Mouse (Mus musculus): ENCODE measurements at regions not wholly inside any gene's neighbourhood (a gene's known extent, or its start where the extent isn't known, plus 50 kb on each side); places are given as distances from the start of the nearest gene placed in this dataset.

DNA sequence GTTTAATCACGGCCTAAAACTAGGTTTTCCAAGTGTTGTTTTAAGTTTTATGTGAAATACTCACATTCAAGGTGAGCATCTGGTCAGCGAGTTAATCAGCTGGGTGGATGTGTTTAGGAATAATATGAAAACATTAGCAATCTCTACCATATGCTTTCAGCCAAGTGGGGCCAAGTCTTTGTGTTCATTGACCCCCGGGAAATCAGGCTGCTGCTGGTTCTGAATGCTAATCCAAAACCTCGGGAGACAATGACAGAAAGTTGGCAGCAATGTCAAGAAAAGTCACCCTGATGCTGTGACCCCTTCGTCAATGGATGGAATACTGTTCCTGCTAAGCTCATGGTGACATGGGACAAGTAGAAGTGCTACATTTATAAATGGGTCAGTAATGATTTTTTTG, 216.2 kb downstream of the Lipi start:
- H3K9ac ChIP-seq (ENCODE audit: low read depth, low read length) = no peak overlapping the region
- no peak overlapping the region for H3K4me2 ChIP-seq (ENCODE audit: low read length)
- no peaks in the 10 kb centered on the region for H3K36me3 ChIP-seq (ENCODE audit: control insufficient read depth, insufficient read depth, low read length)
- H3K27ac ChIP-seq (ENCODE audit: low read length) = no peak overlapping the region
- 0 out of 2 replicates have a peak, but pooled peaks cover 3% of the 10 kb centered on the region for H3K4me1 ChIP-seq (ENCODE audit: control insufficient read depth, insufficient read depth, low read length)
- WGBS = 48% methylated on average over 5 of the region's 5 CpGs
- no peak overlapping the region for H3K4me3 ChIP-seq (ENCODE audit: low read depth, low read length)
- no peaks in the 10 kb centered on the region for H3K9me3 ChIP-seq (replicated peaks; ENCODE audit: control insufficient read depth, low read length, poor library complexity, severe bottlenecking)
- H3K27me3 ChIP-seq (ENCODE audit: control insufficient read depth, insufficient read depth, low read depth, low read length) = no peaks in the 10 kb centered on the region
- ATAC-seq = no peak

DNA sequence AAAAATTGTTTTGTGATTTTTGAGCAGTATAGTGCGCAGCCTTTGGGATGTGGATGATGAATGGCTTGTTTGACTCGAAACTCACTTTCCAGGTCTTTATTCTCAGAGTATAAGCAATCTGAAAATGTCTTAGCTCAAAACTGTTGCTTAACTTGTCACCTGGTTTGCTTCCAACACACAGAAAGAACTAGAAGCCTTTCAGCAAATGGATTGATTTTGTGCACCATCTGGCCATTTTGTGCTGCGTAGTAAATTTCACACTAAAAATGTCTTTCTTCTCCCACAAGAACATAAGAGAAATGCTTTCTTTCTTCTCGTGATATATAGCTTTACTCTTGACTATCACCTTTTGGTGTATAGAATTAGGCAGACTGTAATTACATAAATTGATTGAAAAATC, 219.1 kb downstream of the Lipi start:
- H3K4me3 ChIP-seq (ENCODE audit: low read depth, low read length) = no peak overlapping the region
- no peaks in the 10 kb centered on the region for H3K27me3 ChIP-seq (ENCODE audit: control insufficient read depth, insufficient read depth, low read depth, low read length)
- H3K27ac ChIP-seq (ENCODE audit: low read length) = no peak overlapping the region
- no peak for ATAC-seq
- 0 out of 2 replicates have a peak, but pooled peaks cover 3% of the 10 kb centered on the region for H3K4me1 ChIP-seq (ENCODE audit: control insufficient read depth, insufficient read depth, low read length)
- WGBS = 88% methylated on average over 4 of the region's 4 CpGs
- no peaks in the 10 kb centered on the region for H3K9me3 ChIP-seq (replicated peaks; ENCODE audit: control insufficient read depth, low read length, poor library complexity, severe bottlenecking)
- no peaks in the 10 kb centered on the region for H3K36me3 ChIP-seq (ENCODE audit: control insufficient read depth, insufficient read depth, low read length)
- H3K9ac ChIP-seq (ENCODE audit: low read depth, low read length) = no peak overlapping the region
- no peak overlapping the region for H3K4me2 ChIP-seq (ENCODE audit: low read length)

DNA sequence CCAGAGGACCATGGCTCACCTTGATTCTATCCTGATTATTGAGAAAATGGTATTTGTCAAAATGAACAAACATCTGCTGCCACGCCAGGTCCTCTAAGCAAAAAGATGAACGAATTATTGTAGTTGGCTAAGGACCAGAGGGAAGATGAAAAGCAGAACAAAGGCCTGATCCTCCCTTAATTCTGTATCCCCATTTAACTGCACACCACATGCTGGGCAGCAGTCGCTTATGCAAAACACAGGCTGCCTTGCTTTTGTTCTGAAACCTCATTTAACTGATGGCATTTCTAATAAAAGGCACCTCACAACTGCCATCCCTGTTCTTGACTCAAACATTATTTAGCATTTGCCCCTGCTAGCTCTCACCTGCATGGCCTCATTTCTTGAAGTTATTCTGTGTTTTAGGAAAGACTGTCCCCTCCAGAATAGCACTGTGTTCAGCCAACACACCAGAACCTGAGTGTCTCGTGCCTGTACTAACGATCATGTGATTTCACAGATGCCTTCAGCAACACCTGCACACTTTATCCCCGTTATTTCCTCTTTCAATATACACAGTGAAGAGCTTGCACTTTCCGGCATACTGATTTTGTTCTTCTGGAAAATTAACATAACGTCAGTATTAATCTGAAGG, 220.4 kb downstream of the Lipi start:
- ATAC-seq = peak; percentile 39; the same call in 1 of the 2 replicates
- Histone ChIP-seq H3K4me2 (ENCODE audit: low read length) (0 out of 2 replicates have a peak overlapping the region, but pooled peaks have one; percentile 18), H3K36me3 (ENCODE audit: control insufficient read depth, insufficient read depth, low read length) (no peaks in the 10 kb centered on the region), H3K9ac (ENCODE audit: low read depth, low read length) (no peak overlapping the region), H3K9me3 (replicated peaks; ENCODE audit: control insufficient read depth, low read length, poor library complexity, severe bottlenecking) (no peaks in the 10 kb centered on the region), H3K27me3 (ENCODE audit: control insufficient read depth, insufficient read depth, low read depth, low read length) (no peaks in the 10 kb centered on the region), H3K27ac (ENCODE audit: low read length) (no peak overlapping the region), H3K4me1 (ENCODE audit: control insufficient read depth, insufficient read depth, low read length) (0 out of 2 replicates have a peak, but pooled peaks cover 3% of the 10 kb centered on the region), H3K4me3 (ENCODE audit: low read depth, low read length) (no peak overlapping the region)
- WGBS = 29% methylated on average over 8 of the region's 8 CpGs

DNA sequence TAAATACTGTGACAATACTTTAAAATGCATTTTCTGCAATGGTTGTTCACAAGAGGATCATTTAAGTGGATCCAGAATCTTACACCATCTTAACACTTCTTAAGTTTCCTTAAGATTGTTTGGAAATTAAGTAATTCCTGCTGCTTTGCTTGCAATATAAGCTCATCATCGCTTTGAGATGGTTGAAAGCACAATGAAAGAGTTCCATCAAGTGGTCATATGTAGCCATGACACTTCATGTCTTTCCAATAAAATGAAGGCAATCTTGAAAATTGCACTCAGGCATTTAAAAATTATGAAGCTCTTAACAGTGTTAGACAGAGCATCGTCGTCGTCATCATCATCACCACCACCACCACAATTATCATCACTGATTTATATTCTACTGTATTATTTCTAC, 223.8 kb downstream of the Lipi start:
- Histone ChIP-seq H3K4me2 (ENCODE audit: low read length) (no peak overlapping the region), H3K4me3 (ENCODE audit: low read depth, low read length) (no peak overlapping the region), H3K9ac (ENCODE audit: low read depth, low read length) (no peak overlapping the region), H3K27me3 (ENCODE audit: control insufficient read depth, insufficient read depth, low read depth, low read length) (no peaks in the 10 kb centered on the region), H3K36me3 (ENCODE audit: control insufficient read depth, insufficient read depth, low read length) (no peaks in the 10 kb centered on the region), H3K4me1 (ENCODE audit: control insufficient read depth, insufficient read depth, low read length) (0 out of 2 replicates have a peak, but pooled peaks cover 3% of the 10 kb centered on the region), H3K27ac (ENCODE audit: low read length) (no peak overlapping the region), H3K9me3 (replicated peaks; ENCODE audit: control insufficient read depth, low read length, poor library complexity, severe bottlenecking) (no peaks in the 10 kb centered on the region)
- no peak for ATAC-seq
- 72% methylated on average over 4 of the region's 4 CpGs for WGBS

DNA sequence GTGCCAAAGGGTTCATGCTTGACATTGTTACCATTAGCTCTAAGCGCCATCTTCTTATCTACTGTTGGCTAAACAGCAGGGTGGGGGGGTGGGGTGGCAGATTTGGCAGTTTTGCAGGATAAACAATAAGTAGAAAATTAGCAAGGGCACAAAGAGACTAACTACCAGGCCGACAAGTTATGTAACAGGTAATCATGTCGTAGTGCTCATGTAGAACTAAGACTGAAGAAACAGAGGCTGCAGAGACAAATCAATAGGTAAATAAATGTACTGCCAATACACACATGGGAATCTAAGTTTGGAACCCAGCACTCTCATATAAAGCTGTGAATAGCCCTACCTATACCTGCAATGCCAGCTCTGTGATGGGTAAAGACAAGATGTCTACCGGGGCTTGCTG, 225.1 kb downstream of the Lipi start:
- 92% methylated on average over 4 of the region's 4 CpGs for WGBS
- 0 out of 2 replicates have a peak, but pooled peaks cover 3% of the 10 kb centered on the region for H3K4me1 ChIP-seq (ENCODE audit: control insufficient read depth, insufficient read depth, low read length)
- no peak overlapping the region for H3K4me3 ChIP-seq (ENCODE audit: low read depth, low read length)
- H3K27ac ChIP-seq (ENCODE audit: low read length) = no peak overlapping the region
- no peaks in the 10 kb centered on the region for H3K27me3 ChIP-seq (ENCODE audit: control insufficient read depth, insufficient read depth, low read depth, low read length)
- H3K36me3 ChIP-seq (ENCODE audit: control insufficient read depth, insufficient read depth, low read length) = no peaks in the 10 kb centered on the region
- no peaks in the 10 kb centered on the region for H3K9me3 ChIP-seq (replicated peaks; ENCODE audit: control insufficient read depth, low read length, poor library complexity, severe bottlenecking)
- ATAC-seq = no peak
- no peak overlapping the region for H3K9ac ChIP-seq (ENCODE audit: low read depth, low read length)
- H3K4me2 ChIP-seq (ENCODE audit: low read length) = no peak overlapping the region

DNA sequence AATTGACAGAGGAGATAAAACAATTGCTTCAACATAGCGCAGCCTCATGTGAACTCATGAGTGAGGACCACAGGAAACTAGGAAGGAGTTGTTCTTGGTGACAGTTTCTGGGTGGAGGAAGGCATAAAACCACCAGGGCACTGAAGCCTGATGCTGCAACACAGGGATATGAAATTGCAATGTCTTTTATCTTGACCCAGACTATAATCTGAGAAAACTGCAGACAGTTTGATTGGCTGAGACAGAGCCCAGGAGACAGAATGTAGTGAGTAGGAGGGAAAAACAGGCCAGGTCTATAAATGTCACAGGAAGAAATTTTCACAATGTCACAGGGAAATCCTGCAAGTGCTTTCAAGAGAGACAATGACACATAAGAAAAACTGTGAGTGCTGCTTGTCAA, 232.5 kb downstream of the Lipi start:
- Histone ChIP-seq H3K4me3 (ENCODE audit: low read depth, low read length) (no peak overlapping the region), H3K27ac (ENCODE audit: low read length) (no peak overlapping the region), H3K4me2 (ENCODE audit: low read length) (no peak overlapping the region), H3K9me3 (replicated peaks; ENCODE audit: control insufficient read depth, low read length, poor library complexity, severe bottlenecking) (no peaks in the 10 kb centered on the region), H3K9ac (ENCODE audit: low read depth, low read length) (no peak overlapping the region), H3K27me3 (ENCODE audit: control insufficient read depth, insufficient read depth, low read depth, low read length) (no peaks in the 10 kb centered on the region), H3K4me1 (ENCODE audit: control insufficient read depth, insufficient read depth, low read length) (no peaks in the 10 kb centered on the region), H3K36me3 (ENCODE audit: control insufficient read depth, insufficient read depth, low read length) (no peaks in the 10 kb centered on the region)
- ATAC-seq = no peak
- 93% methylated on average over 1 of the region's 1 CpGs for WGBS

DNA sequence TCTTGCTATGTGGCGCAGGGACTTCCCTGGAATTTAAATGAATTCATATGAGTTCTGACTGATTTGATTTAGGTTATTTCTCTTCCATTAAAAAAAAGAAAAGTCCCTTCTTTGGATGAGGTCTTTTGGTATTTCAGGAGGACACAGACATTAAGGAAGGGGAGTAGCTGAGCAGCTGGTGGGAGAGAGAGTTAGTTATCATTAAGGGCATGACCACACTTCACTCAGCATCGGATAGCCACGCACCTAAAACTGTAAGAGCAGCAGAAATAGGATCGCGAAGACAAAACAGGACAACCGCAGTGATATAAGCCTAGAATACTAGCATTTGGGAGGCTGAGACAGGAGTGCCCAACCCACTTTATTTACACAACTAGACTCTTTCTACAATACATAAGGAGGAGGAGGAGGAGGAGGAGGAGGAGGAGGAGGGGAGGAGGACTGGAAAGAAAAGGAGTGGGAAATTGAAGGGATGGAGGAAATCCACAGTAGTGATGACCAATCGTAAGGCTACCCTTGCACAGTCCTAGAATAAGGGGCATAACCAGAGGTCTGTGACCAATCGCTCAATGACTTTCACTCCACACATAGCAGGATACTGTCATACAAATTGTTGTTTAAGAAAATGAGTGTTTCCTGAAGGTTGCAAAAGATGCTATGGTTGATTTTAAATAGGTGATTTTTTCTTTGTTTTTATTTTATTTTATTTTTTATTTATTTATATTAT, 241.5 kb downstream of the Lipi start:
- peak; percentile 32; the same call in 1 of the 2 replicates for ATAC-seq
- Histone ChIP-seq H3K4me1 (ENCODE audit: control insufficient read depth, insufficient read depth, low read length) (peaks cover 3% of the 10 kb centered on the region; the same call in 1 of the 2 replicates), H3K4me3 (ENCODE audit: low read depth, low read length) (no peak overlapping the region), H3K27me3 (ENCODE audit: control insufficient read depth, insufficient read depth, low read depth, low read length) (no peaks in the 10 kb centered on the region), H3K27ac (ENCODE audit: low read length) (no peak overlapping the region), H3K9me3 (replicated peaks; ENCODE audit: control insufficient read depth, low read length, poor library complexity, severe bottlenecking) (no peaks in the 10 kb centered on the region), H3K9ac (ENCODE audit: low read depth, low read length) (no peak overlapping the region), H3K36me3 (ENCODE audit: control insufficient read depth, insufficient read depth, low read length) (no peaks in the 10 kb centered on the region), H3K4me2 (ENCODE audit: low read length) (no peak overlapping the region)
- WGBS = 77% methylated on average over 8 of the region's 8 CpGs

DNA sequence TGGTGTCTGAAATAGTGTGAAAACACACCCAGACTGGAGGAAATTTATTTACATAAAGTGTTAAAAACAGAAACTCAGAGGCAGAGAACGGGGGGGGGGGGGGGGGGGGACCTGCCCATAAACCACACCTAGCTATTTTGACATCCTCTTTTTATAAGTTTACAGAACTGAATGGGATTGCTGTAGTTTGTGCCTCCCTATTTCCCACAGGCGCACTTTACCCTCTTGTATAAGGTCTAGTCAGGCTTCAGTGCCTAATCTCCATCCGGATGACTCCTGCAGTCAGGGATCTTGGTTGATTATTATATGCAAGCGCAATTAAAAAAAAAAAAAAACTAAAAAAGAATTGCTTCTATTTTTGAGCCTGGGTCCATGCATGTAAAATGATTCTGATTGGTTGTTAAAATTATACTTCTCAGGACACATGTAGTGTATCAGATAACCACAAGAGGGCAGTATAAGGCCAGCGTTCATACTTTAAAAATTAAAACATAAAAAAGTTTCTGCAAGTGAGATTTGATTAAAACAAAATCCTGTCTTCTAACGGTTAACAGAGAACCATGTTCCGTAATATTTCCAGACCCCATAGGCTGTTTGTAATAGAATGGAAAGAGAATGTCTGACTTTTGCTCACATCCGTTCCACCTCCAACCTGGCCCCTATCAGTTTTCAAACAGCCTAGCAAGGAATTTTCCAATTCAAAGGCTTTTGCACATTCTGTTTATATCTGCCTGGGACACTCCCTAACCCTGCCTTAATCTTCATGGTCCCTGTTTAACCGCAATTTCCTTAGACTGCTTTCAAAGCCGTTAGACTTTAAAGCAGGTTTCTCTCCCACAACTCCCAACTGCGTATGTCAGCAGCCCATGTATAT, 242.6 kb downstream of the Lipi start:
- Histone ChIP-seq H3K27me3 (ENCODE audit: control insufficient read depth, insufficient read depth, low read depth, low read length) (no peaks in the 10 kb centered on the region), H3K27ac (ENCODE audit: low read length) (no peak overlapping the region), H3K36me3 (ENCODE audit: control insufficient read depth, insufficient read depth, low read length) (no peaks in the 10 kb centered on the region), H3K4me2 (ENCODE audit: low read length) (0 out of 2 replicates have a peak overlapping the region, but pooled peaks have one; percentile 7), H3K4me1 (ENCODE audit: control insufficient read depth, insufficient read depth, low read length) (peaks cover 3% of the 10 kb centered on the region; the same call in 1 of the 2 replicates), H3K4me3 (ENCODE audit: low read depth, low read length) (no peak overlapping the region), H3K9me3 (replicated peaks; ENCODE audit: control insufficient read depth, low read length, poor library complexity, severe bottlenecking) (no peaks in the 10 kb centered on the region), H3K9ac (ENCODE audit: low read depth, low read length) (no peak overlapping the region)
- 36% methylated on average over 11 of the region's 11 CpGs for WGBS
- ATAC-seq = peak; percentile 45; the same call in 1 of the 2 replicates

All from midbrain, embryonic 16.5 days (tissue).